Mouse (Mus musculus) liver, embryonic 14.5 days (tissue): ENCODE data around the gene Pilrb2.

Experiments
- CTCF ChIP-seq: IDR thresholded peaks from 2 replicates; pipeline ENCODE4 v1.5.1; 2016; ENCODE audit warnings: antibody characterized with exemption, low read depth, control low read depth
- EP300 ChIP-seq: IDR thresholded peaks from 2 replicates; pipeline ENCODE4 v1.6.1; 2016; ENCODE audit warnings: antibody characterized with exemption, low read depth

DNA sequence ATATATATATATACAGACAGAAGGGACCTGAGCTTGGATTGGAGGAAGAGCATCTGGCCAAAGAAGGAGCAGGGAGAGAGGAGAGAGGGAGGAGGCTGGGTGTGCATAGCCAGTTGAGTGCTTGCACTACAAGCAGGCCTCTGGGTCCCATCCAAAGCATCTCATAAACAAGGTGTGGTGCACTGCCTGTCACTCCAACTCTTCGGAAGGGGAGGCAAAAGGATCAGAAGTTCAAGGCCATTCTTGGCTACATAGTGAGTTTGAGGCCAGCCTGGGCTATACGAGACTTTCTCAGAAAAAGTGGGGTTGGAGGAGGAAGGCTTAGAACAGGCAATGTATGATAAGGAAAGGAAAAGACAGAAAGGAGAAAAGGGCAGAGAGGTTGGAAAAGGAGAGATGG, 45.6 kb downstream of the Pilrb2 start:
- TF ChIP-seq CTCF (no peak), EP300 (no peak)
